Mouse (Mus musculus): ENCODE measurements at regions not wholly inside any gene's neighbourhood (a gene's known extent, or its start where the extent isn't known, plus 50 kb on each side); places are given as distances from the start of the nearest gene placed in this dataset.
A peak's percentile ranks its signal among the peaks of the same experiment; 100 is the strongest.

GRCm38 (mm10) chr6:12140596-12140995 lies 233.0 kb downstream of the Phf14 start:
- H3K27ac ChIP-seq, result no peak overlapping the region
- no peak overlapping the region for H3K4me3 ChIP-seq
- no peak for DNase-seq (ENCODE audit: low spot score in 2 of 2)
- TF ChIP-seq CTCF (conservative IDR thresholded peaks at IDR 0.05), result no peak

- Histone ChIP-seq H3K27ac (no peak overlapping the region), H3K4me3 (no peak overlapping the region)
- TF ChIP-seq CTCF (conservative IDR thresholded peaks at IDR 0.05), result no peak
- DNase-seq (ENCODE audit: low spot score in 2 of 2), result peak in 1 of 2 experiments; percentile 13
Measured at GRCm38 (mm10) chr6:12145216-12145615, 237.6 kb downstream of the Phf14 start.

- no peak for DNase-seq (ENCODE audit: low spot score in 2 of 2)
- TF ChIP-seq CTCF (conservative IDR thresholded peaks at IDR 0.05), result no peak
- no peak overlapping the region for H3K27ac ChIP-seq
- no peak overlapping the region for H3K4me3 ChIP-seq
Measured at GRCm38 (mm10) chr6:12150613-12151333, 243.2 kb downstream of the Phf14 start.

- no peak for DNase-seq (ENCODE audit: low spot score in 2 of 2)
- Histone ChIP-seq H3K27ac (no peak overlapping the region), H3K4me3 (no peak overlapping the region)
- TF ChIP-seq CTCF (conservative IDR thresholded peaks at IDR 0.05), result no peak
Measured at GRCm38 (mm10) chr6:12163971-12164370, 256.4 kb downstream of the Phf14 start.

GRCm38 (mm10) chr6:12168533-12168932 lies 260.9 kb downstream of the Phf14 start:
- Histone ChIP-seq H3K4me3 (no peak overlapping the region), H3K27ac (no peak overlapping the region)
- no peak for TF ChIP-seq CTCF (conservative IDR thresholded peaks at IDR 0.05)
- no peak for DNase-seq (ENCODE audit: low spot score in 2 of 2)

- Histone ChIP-seq H3K27ac (no peak overlapping the region), H3K4me3 (no peak overlapping the region)
- DNase-seq (ENCODE audit: low spot score in 2 of 2), result no peak
- no peak for TF ChIP-seq CTCF (conservative IDR thresholded peaks at IDR 0.05)
Measured at GRCm38 (mm10) chr6:12169431-12169830, 261.8 kb downstream of the Phf14 start.

- DNase-seq (ENCODE audit: low spot score in 2 of 2), result no peak
- Histone ChIP-seq H3K4me3 (no peak overlapping the region), H3K27ac (no peak overlapping the region)
- no peak for TF ChIP-seq CTCF (conservative IDR thresholded peaks at IDR 0.05)
Measured at GRCm38 (mm10) chr6:12170722-12171121, 263.1 kb downstream of the Phf14 start.

GRCm38 (mm10) chr6:12171189-12171588 lies 263.6 kb downstream of the Phf14 start:
- no peak overlapping the region for H3K27ac ChIP-seq
- DNase-seq (ENCODE audit: low spot score in 2 of 2), result no peak
- no peak overlapping the region for H3K4me3 ChIP-seq
- TF ChIP-seq CTCF (conservative IDR thresholded peaks at IDR 0.05), result no peak

- no peak for TF ChIP-seq CTCF (conservative IDR thresholded peaks at IDR 0.05)
- DNase-seq (ENCODE audit: low spot score in 2 of 2), result peak in 1 of 2 experiments; percentile 12
- H3K4me3 ChIP-seq, result no peak overlapping the region
- 0 out of 2 replicates have a peak overlapping the region, but pooled peaks have one; percentile 29 for H3K27ac ChIP-seq
Measured at GRCm38 (mm10) chr6:12177996-12178395, 270.4 kb downstream of the Phf14 start.

GRCm38 (mm10) chr6:12180951-12181350 lies 273.3 kb downstream of the Phf14 start:
- no peak overlapping the region for H3K27ac ChIP-seq
- no peak for TF ChIP-seq CTCF (conservative IDR thresholded peaks at IDR 0.05)
- no peak for DNase-seq (ENCODE audit: low spot score in 2 of 2)
- H3K4me3 ChIP-seq, result no peak overlapping the region

- no peak for DNase-seq (ENCODE audit: low spot score in 2 of 2)
- Histone ChIP-seq H3K4me3 (no peak overlapping the region), H3K27ac (no peak overlapping the region)
- no peak for TF ChIP-seq CTCF (conservative IDR thresholded peaks at IDR 0.05)
Measured at GRCm38 (mm10) chr6:12210190-12210589, 302.6 kb downstream of the Phf14 start.

GRCm38 (mm10) chr6:12214526-12215177 lies 307.0 kb downstream of the Phf14 start:
- DNase-seq (ENCODE audit: low spot score in 2 of 2), result peak in 1 of 2 experiments; percentile 13
- TF ChIP-seq CTCF (conservative IDR thresholded peaks at IDR 0.05), result no peak
- H3K27ac ChIP-seq, result no peak overlapping the region
- no peak overlapping the region for H3K4me3 ChIP-seq

- Histone ChIP-seq H3K27ac (no peak overlapping the region), H3K4me3 (no peak overlapping the region)
- no peak for DNase-seq (ENCODE audit: low spot score in 2 of 2)
- TF ChIP-seq CTCF (conservative IDR thresholded peaks at IDR 0.05), result no peak
Measured at GRCm38 (mm10) chr6:12215178-12215553, 307.6 kb downstream of the Phf14 start.

- TF ChIP-seq CTCF (conservative IDR thresholded peaks at IDR 0.05), result no peak
- DNase-seq (ENCODE audit: low spot score in 2 of 2), result no peak
- Histone ChIP-seq H3K27ac (no peak overlapping the region), H3K4me3 (no peak overlapping the region)
Measured at GRCm38 (mm10) chr6:12244151-12244550, 336.5 kb downstream of the Phf14 start.

Measured in layer of hippocampus, adult 2 months (tissue).